Mouse (Mus musculus) hindbrain, embryonic 11.5 days (tissue): ENCODE measurements at regions not wholly inside any gene's neighbourhood (a gene's known extent, or its start where the extent isn't known, plus 50 kb on each side); places are given as distances from the start of the nearest gene placed in this dataset.

Experiments used
- ATAC-seq: fragments of 200-750 bp; cut with Nextera tagmentation; 2 replicates; pipeline ENCODE4 v1.8.0; 2017; ENCODE audit warnings: mild to moderate bottlenecking, moderate TSS enrichment, moderate library complexity; ENCODE audit not compliant: low FRiP score
- DNase-seq: peaks from one replicate; pipeline ENCODE4 v3.0.0-alpha.2; 2015; ENCODE audit warnings: low spot score
- H3K27ac ChIP-seq: fragments of 300-500 bp; sonication (generic); 2 replicates; pipeline ENCODE4 v1.5.1; 2014; ENCODE audit warnings: mild to moderate bottlenecking, low read depth, low read length
- H3K27me3 ChIP-seq: fragments of 300-500 bp; sonication (generic); 2 replicates; pipeline ENCODE4 v1.6.1; 2014; ENCODE audit warnings: mild to moderate bottlenecking, low read length, moderate library complexity, mixed read lengths; ENCODE audit not compliant: control insufficient read depth, insufficient read depth
- H3K36me3 ChIP-seq: fragments of 300-500 bp; sonication (generic); 2 replicates; pipeline ENCODE4 v1.6.1; 2014; ENCODE audit warnings: mild to moderate bottlenecking, low read length, moderate library complexity, mixed read lengths; ENCODE audit not compliant: control insufficient read depth, insufficient read depth
- H3K4me1 ChIP-seq: fragments of 300-500 bp; sonication (generic); replicated peaks from 2 replicates; pipeline ENCODE4 v1.6.1; 2014; ENCODE audit warnings: low read length, mixed read lengths; ENCODE audit not compliant: control insufficient read depth, insufficient read depth
- H3K4me2 ChIP-seq: fragments of 300-500 bp; sonication (generic); replicated peaks from 2 replicates; pipeline ENCODE4 v1.6.1; 2014; ENCODE audit warnings: mild to moderate bottlenecking, low read depth, low read length
- H3K4me3 ChIP-seq: fragments of 300-500 bp; sonication (generic); 2 replicates; pipeline ENCODE4 v1.5.1; 2014; ENCODE audit warnings: low read depth, low read length
- H3K9ac ChIP-seq: fragments of 300-500 bp; sonication (generic); 2 replicates; pipeline ENCODE4 v1.6.1; 2014; ENCODE audit warnings: low read depth, low read length
- H3K9me3 ChIP-seq: fragments of 300-500 bp; sonication (generic); 2 replicates; pipeline ENCODE4 v1.6.1; 2016; ENCODE audit warnings: low read length; ENCODE audit not compliant: control insufficient read depth
- WGBS: fragments of 180-500 bp; shearing (Covaris S2); extraction: QIAGEN DNeasy Blood & Tissue Kit; methylation state at CpG from one replicate; pipeline ENCODE4 v1.1.7; 2014; 5-methylcytosine and 5-hydroxymethylcytosine counted together

DNA sequence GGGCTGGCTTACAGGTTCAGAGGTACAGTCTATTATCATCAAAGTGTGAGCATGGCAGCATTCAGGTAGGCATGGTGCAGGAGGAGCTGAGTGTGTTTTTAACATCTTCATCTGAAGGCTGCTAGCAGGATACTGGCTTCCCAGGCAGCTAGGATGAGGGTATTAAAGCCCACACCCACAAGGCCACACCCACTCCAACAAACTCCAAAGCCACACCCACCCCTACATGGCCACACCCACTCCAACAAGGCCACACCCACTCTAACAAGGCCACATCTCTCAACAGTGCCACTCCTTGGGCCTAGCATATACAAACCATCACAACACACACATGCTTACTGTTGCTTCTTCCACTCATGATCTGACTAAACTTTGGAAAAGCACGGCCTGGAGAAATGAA is 172.5 kb downstream of the Msrb3 start:
- no peaks in the 10 kb centered on the region for H3K36me3 ChIP-seq
- no peak overlapping the region for H3K27ac ChIP-seq
- H3K9me3 ChIP-seq, result no peaks in the 10 kb centered on the region
- WGBS, result 89% methylated on average over 1 of the region's 1 CpGs
- DNase-seq (no peak), ATAC-seq (no peak)
- H3K27me3 ChIP-seq, result peaks cover 13% of the 10 kb centered on the region
- H3K4me1 ChIP-seq, result peaks cover 5% of the 10 kb centered on the region; the same call in 1 of the 2 replicates
- no peak overlapping the region for H3K9ac ChIP-seq
- H3K4me3 ChIP-seq, result no peak overlapping the region
- H3K4me2 ChIP-seq, result no peak overlapping the region

DNA sequence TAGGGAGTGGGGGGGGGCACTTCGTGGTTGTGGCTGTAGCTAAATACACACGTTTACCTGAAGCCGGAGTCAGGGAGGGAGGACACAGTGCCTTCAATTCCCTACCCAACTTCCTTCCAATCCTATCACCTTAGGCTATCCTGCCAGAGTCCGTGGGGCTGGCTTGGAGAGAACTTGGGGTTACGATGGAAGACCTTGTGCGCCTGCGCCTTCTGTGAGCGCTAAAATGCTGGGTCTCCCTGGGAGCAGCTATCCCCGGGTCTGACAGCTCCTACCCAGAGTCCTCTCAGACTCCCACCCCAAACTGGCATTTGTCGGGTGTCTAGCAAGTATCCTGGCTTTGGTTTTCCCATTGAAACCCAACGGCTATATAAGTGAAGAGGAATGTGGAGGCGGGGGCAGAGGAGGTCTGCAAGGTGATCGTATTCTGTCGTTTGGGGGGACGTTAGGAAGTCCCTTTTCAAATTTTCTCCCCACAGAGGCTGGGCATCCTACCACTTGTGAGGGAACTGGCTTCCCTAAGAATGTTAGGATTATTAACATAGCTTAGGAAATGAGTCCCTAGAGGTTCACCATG is 176.9 kb downstream of the Msrb3 start:
- no peak overlapping the region for H3K9ac ChIP-seq
- no peaks in the 10 kb centered on the region for H3K9me3 ChIP-seq
- peak; percentile 55 for DNase-seq
- peak overlapping the region; percentile 57 for H3K4me2 ChIP-seq
- peaks cover 13% of the 10 kb centered on the region for H3K27me3 ChIP-seq
- H3K36me3 ChIP-seq, result no peaks in the 10 kb centered on the region
- H3K27ac ChIP-seq, result no peak overlapping the region
- no peak for ATAC-seq
- H3K4me3 ChIP-seq, result peak overlapping the region; percentile 22
- WGBS, result 3% methylated on average over 15 of the region's 15 CpGs
- peaks cover 5% of the 10 kb centered on the region; the same call in 1 of the 2 replicates for H3K4me1 ChIP-seq

- Histone ChIP-seq H3K36me3 (no peaks in the 10 kb centered on the region), H3K9me3 (no peaks in the 10 kb centered on the region), H3K27me3 (peaks cover 13% of the 10 kb centered on the region), H3K27ac (no peak overlapping the region), H3K4me3 (no peak overlapping the region), H3K4me2 (no peak overlapping the region), H3K9ac (no peak overlapping the region), H3K4me1 (peaks cover 5% of the 10 kb centered on the region; the same call in 1 of the 2 replicates)
- ATAC-seq (no peak), DNase-seq (no peak)
- 22% methylated on average over 3 of the region's 3 CpGs for WGBS
Observed at GRCm38 (mm10) chr10:120720981-120721380, 177.9 kb downstream of the Msrb3 start.

GRCm38 (mm10) chr10:120720061-120720460 is 178.8 kb downstream of the Msrb3 start:
- WGBS, result 24% methylated on average over 3 of the region's 3 CpGs

GRCm38 (mm10) chr10:120717159-120717567 is 181.7 kb downstream of the Msrb3 start:
- no peak overlapping the region for H3K27ac ChIP-seq
- ATAC-seq, result no peak
- H3K27me3 ChIP-seq, result peaks cover 3% of the 10 kb centered on the region; the same call in 1 of the 2 replicates
- H3K4me1 ChIP-seq, result peaks cover 3% of the 10 kb centered on the region; the same call in 1 of the 2 replicates
- H3K4me3 ChIP-seq, result no peak overlapping the region
- DNase-seq, result no peak
- no peak overlapping the region for H3K9ac ChIP-seq
- no peak overlapping the region for H3K4me2 ChIP-seq
- 65% methylated on average over 11 of the region's 11 CpGs for WGBS
- H3K36me3 ChIP-seq, result no peaks in the 10 kb centered on the region
- no peaks in the 10 kb centered on the region for H3K9me3 ChIP-seq

More at GRCm38 (mm10) chr10:120720061-120720460, 178.8 kb downstream of the Msrb3 start:
- DNase-seq (no peak), ATAC-seq (no peak)
- Histone ChIP-seq H3K27me3 (peaks cover 13% of the 10 kb centered on the region), H3K36me3 (no peaks in the 10 kb centered on the region), H3K9me3 (no peaks in the 10 kb centered on the region), H3K4me2 (no peak overlapping the region), H3K27ac (no peak overlapping the region), H3K4me3 (no peak overlapping the region), H3K4me1 (peaks cover 5% of the 10 kb centered on the region; the same call in 1 of the 2 replicates), H3K9ac (no peak overlapping the region)

- no peaks in the 10 kb centered on the region for H3K27me3 ChIP-seq
- no peak overlapping the region for H3K9ac ChIP-seq
- H3K9me3 ChIP-seq, result no peaks in the 10 kb centered on the region
- no peak for ATAC-seq
- WGBS, result 69% methylated on average over 6 of the region's 6 CpGs
- no peak overlapping the region for H3K4me2 ChIP-seq
- H3K4me3 ChIP-seq, result no peak overlapping the region
- H3K27ac ChIP-seq, result no peak overlapping the region
- no peaks in the 10 kb centered on the region for H3K4me1 ChIP-seq
- no peaks in the 10 kb centered on the region for H3K36me3 ChIP-seq
- no peak for DNase-seq
Observed at GRCm38 (mm10) chr10:120716391-120716790, 182.5 kb downstream of the Msrb3 start.

DNA sequence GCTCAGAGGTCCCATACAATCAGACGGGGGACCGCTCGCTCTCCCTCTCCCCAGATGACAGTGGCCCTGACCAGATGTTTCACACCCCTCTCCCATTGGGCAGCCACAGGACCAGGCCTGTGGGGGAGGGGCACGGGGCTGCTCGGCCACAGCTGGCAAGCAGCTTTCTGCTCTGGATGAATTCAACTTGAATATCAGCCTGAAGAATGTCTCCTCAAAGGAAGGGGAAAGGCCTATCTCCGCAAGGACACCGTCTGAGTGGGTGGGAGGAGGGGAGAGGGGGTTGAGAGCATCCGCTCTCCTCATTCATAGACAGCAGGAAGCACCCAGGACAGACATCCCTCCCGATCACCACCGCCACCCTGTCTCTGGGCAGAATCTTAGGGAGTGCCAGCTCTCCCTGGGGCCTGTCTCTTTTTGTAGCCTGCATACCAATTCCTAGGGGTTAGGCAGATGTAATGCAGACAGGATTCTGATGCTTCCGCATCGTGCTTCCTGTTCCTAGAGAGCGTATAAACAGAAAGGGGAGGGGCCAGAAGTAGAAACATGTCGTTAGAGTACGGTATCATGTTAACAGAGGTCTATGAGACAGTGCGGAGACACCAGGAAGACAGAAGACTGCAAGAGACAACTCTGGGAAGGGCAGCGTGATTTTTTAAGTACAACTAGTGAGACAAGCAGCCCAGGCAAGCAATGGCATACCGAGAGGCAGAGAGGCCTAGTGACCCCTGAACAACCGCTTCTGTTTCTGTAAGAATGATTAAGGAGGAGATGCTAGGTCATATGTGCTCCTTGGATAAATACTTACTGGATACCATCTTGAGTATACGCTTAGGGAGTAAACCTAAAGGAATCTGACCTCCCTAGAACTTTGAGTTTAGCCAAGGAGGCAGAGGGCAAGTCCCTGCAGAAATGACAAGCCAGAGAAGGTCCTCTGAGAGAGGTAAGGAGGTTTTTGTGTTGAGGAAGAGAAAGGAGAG is 190.8 kb downstream of the Msrb3 start:
- DNase-seq, result peak; percentile 76
- ATAC-seq, result peak; percentile 74
- no peak overlapping the region; the same call in 1 of the 2 replicates for H3K4me2 ChIP-seq
- peaks cover 17% of the 10 kb centered on the region for H3K4me1 ChIP-seq
- H3K27me3 ChIP-seq, result no peaks in the 10 kb centered on the region
- no peaks in the 10 kb centered on the region for H3K36me3 ChIP-seq
- H3K9ac ChIP-seq, result peak overlapping the region; percentile 34
- H3K9me3 ChIP-seq, result no peaks in the 10 kb centered on the region
- H3K4me3 ChIP-seq, result no peak overlapping the region
- H3K27ac ChIP-seq, result peak overlapping the region; percentile 65
- WGBS, result 15% methylated on average over 20 of the region's 20 CpGs

DNA sequence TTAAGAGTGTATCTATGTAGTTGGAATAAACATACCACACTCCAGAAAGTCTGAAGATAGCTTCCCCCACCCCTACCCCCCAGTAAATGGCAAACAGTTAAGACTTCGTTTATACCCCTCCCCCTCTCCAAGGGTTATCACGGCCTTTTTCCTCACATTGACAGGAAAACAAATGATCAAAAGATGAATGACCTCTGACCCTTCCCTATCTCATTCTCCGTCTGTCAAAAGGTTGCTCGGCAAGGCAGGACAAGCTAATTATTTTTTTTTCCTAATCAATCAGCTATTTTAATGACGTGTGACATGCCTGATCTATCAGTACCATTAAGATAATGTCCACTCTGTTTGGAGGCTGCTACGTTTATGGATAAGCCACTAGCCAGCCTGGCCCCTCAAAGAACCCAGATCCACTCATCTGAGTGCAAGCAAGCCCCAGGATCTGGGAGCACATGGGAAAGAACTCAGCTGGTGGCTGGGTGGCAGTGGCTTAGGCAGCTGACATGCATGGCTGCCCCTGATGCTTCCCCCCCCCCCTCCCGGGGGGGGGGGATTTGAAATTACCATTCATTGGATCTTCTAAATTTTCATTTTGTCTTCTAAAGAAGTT is 192.1 kb downstream of the Msrb3 start:
- H3K9me3 ChIP-seq, result no peaks in the 10 kb centered on the region
- no peak overlapping the region for H3K4me2 ChIP-seq
- peaks cover 17% of the 10 kb centered on the region for H3K4me1 ChIP-seq
- no peak overlapping the region for H3K4me3 ChIP-seq
- H3K9ac ChIP-seq, result no peak overlapping the region
- no peaks in the 10 kb centered on the region for H3K36me3 ChIP-seq
- H3K27me3 ChIP-seq, result no peaks in the 10 kb centered on the region
- H3K27ac ChIP-seq, result peak overlapping the region; percentile 65
- peak; percentile 45 for DNase-seq
- ATAC-seq, result peak; percentile 70
- 4% methylated on average over 7 of the region's 7 CpGs for WGBS
